Mouse (Mus musculus) left cerebral cortex, postnatal 4 days (tissue): ENCODE data around the gene Mobp. TPM values are rescaled to one million over a fixed set of nuclear protein-coding genes. Genes with fewer than 3 reads are reported as not detected.
A peak's percentile ranks its signal among the peaks of the same experiment; 100 is the strongest.

Experiments
- DNase-seq: peaks from one replicate; pipeline ENCODE4 v3.0.0-alpha.2; 2022
- intact Hi-C: fragments of 180-260 bp; cut with DNase I; formaldehyde crosslinking; loops from one replicate; pipeline ENCODE4 v1.15.1; 2025
- total RNA-seq, 2 experiments: library from RNA; stranded (reverse); gene quantifications; 2 replicates each; pipeline ENCODE4 v1.2.3; 2021

Gene Mobp
- total RNA-seq, 2 experiments from 2014 or later, result 0.16 to 0.20 TPM

GRCm38 (mm10) chr9:120133755-120134475 lies 15.6 kb upstream of the Mobp start:
- DNase-seq, result no peak
- intact Hi-C loops, result no loop called here

DNA sequence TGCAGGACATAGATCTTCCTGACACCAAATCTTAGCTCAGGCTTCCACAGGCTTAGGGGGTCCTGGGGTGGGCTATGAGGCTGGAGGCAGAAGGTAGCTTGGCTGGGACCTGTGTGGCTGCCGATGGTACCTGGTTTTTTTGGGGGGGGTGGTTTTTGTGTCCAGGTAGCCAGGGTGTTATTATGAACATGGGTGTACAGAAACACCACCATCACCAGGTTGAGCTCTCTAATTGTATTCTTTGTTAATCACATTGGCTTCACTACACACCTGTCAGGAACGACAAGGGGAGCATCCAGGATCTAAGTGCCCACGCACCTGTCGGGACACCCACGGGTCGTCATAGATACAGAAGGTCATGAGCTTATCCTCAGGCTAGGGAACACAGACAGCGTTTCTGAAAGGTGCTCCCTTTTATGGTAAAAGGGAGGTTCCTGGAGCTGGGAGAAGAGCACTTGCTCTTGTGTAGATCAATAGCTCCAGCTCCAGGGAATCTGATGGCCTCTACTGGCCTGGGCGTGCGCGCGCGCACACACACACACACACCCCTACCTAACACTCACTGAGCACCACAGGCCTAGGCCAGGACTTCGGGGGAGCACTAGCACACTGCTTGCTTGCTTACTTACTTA lies 14.9 kb upstream of the Mobp start:
- no peak for DNase-seq
- intact Hi-C loops, result no loop called here

GRCm38 (mm10) chr9:120135454-120135853 lies 14.1 kb upstream of the Mobp start:
- intact Hi-C loops, result no loop called here

DNA sequence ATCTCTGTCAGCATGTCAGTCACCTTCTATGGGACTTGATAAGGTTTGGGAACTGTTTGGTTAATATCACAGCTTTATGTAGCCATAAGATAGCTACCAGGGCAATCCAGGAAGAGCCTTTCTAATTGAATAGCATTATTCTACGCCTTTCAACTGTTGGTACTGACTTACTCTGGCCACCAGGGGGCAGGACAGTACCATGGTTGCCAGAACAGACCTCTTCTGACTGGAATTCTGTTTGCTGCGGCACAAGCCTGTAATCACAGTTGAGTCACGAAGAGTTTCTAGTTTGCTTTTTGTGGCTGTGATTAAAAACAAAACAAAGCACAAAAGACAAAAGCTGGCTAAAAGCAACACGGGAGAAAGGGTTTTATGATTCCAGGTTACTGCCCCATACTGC lies 8.9 kb upstream of the Mobp start:
- intact Hi-C loops, result loop anchor here (5.0 kb wide), 3 partner anchors 237 to 357 kb away; no protein-coding TSS in a partner anchor
- DNase-seq, result peak; percentile 83

More at GRCm38 (mm10) chr9:120135454-120135853, 14.1 kb upstream of the Mobp start:
- DNase-seq, result no peak

DNA sequence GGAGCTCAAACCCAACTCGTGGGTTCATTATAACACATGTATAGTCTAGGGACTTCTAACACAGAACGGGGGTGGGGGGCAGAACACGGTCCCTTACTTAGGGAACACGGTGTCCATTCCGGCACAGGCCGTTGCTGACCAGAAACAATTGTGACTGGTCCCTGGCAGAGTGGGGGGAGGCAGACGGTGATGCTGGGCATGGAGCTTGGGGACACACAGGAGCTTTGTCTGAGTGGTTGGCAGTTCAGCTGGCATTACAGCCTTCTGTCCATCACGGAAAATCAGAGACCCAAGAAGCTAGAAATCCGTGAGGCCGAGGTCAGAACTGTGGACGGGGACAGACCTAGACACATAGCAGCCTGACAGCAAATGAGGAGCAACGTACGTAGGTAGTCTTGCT lies 5.0 kb upstream of the Mobp start:
- no peak for DNase-seq

GRCm38 (mm10) chr9:120151152-120151551 lies 1.6 kb downstream of the Mobp start:
- DNase-seq, result no peak
- intact Hi-C loops, result no loop called here

More for the DNA sequence above, 5.0 kb upstream of the Mobp start:
- intact Hi-C loops, result loop anchor here (5.0 kb wide), 3 partner anchors 233 to 353 kb away; no protein-coding TSS in a partner anchor

DNA sequence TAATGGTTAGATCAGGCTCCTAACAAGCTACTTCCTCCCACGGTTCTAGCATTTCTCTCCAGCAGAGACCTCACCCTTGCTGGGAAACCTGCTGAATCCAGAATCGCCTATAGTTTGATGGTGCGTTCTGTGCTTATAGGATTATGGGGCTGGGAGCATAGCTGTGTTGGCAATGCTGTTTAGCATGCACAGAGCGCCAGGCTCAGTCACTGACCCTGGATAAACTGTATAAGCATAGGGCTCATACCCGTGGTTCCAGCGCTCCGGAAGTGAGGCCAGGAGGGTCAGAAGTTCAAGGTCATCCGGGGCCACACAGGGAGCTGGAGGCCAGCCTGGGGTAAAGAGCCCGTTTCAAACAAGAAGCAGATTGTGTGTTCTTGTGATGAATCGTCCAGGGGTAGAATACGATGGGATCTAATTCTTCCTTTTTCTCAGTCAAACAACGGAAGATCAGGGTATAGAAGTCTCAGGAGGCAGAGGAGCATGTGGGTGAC lies 2.4 kb downstream of the Mobp start:
- intact Hi-C loops, result no loop called here
- no peak for DNase-seq

DNA sequence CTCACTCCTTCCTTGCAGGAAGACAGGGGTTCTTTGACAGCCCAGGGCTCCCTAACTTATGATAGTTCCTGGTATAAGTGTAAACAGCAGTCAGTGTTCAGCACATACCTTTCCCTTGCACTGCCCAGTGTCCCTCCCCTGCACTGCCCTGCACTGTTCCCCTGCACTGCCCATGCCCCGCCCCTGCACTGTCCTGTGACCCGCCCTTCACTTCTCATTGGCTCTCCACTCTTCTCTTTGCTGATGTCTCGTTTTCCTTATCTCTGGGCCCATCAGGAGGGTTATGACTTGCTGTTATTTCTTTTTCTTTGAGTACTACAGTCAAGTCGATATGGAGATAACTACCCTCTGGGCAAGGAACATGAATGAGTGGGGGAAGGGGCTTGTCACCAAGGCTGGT lies 8.5 kb downstream of the Mobp start:
- DNase-seq, result no peak
- intact Hi-C loops, result no loop called here

DNA sequence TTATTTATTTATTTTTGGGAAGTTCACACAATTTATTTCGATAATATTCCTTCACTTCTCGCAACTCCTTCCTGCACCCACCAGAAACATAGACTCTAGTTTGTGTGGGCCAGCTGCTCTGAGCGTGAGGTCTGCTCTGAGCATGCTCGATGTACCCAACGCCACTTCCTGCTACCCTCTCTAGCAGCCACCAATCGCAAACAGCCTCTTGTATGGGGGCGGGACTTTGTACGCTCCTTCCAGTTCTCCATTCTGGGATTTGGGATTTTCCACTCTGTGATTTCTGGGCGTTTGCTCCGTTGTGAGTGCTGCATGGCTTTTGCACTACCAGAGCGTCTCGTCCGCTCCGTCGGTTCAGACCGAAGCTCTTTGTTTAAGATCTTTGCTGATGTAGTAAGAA lies 14.4 kb downstream of the Mobp start:
- no peak for DNase-seq
- intact Hi-C loops, result no loop called here

DNA sequence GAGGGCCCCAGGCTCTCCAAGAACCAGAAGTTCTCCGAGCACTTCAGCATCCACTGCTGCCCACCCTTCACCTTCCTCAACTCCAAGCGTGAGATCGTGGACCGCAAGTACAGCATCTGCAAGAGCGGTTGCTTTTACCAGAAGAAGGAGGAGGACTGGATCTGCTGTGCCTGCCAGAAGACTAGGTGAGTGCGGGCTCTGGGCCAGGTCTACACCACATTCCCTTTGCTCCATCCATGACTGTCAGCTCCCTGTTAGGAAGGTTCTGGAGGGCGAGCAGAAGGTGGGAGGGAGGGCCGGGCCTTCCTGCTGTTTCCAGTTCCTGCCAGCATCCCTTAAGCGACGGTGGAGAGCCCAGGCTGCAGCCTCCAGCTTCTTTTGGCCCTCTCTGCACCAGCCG lies 18.3 kb downstream of the Mobp start:
- DNase-seq, result peak; percentile 22
- intact Hi-C loops, result no loop called here

DNA sequence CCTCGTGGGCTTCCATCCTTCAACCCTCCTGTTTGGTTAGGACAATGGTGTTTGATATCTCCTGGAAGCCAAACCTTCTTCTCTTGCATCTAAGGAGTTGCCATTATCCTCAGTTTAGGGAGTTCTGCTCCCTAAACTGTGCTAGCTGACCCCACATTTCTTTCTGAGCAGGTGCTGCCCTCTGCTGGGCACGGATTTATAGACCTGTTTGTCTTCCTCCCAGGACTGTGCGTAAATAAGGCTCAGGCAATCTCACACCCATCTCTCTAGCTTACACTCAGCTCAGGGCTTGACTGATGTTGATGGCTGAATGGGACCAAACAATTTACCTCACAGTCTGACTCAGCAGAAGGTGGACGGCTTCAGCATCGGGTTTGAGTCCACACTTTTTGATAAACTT lies 21.8 kb downstream of the Mobp start:
- DNase-seq, result peak; percentile 67
- intact Hi-C loops, result no loop called here

DNA sequence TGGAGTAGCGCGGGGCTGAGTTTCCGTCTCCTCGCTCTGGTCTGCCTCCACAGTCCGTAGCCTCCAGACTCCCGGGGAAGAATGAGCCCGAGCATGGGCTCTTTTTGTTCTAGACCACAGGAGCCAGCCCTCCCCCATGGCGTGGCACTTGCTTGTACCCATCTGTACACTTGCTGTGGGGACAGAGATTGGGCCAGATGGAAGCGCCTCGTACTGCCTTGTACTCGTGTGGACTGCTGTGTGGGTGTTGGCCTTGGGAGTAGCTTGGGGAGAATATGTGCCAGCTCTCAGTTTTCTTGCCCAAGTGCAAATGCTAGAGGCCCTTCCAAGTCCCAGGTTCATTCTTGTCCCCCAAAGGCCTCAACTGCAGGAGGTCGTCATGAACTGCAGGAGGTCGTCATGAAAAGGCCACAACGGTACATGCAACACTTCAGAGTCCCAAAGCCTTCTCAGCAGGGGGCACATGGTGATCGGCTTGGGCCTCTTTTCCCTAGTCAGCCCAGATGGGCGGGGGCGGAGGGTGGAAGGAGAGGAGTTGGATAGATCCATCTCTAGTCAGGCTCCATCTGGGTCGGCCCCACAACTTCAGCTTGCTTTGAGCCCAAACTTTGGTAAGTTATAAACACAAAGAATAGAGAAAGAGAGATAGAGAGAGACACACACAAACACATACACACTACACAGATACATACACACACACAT lies 25.1 kb downstream of the Mobp start:
- DNase-seq, result peak; percentile 13
- intact Hi-C loops, result no loop called here

- intact Hi-C loops, result no loop called here
- no peak for DNase-seq
These were observed 29.3 kb downstream of the Mobp start for GRCm38 (mm10) chr9:120178813-120179212.

GRCm38 (mm10) chr9:120184499-120184898 lies 35.0 kb downstream of the Mobp start:
- intact Hi-C loops, result loop anchor here (10.0 kb wide), 1 partner anchor 240 kb away; no protein-coding TSS in a partner anchor
- DNase-seq, result peak; percentile 60

GRCm38 (mm10) chr9:120186856-120187255 lies 37.3 kb downstream of the Mobp start:
- no peak for DNase-seq
- intact Hi-C loops, result loop anchor here (10.0 kb wide), 1 partner anchor 238 kb away; no protein-coding TSS in a partner anchor

DNA sequence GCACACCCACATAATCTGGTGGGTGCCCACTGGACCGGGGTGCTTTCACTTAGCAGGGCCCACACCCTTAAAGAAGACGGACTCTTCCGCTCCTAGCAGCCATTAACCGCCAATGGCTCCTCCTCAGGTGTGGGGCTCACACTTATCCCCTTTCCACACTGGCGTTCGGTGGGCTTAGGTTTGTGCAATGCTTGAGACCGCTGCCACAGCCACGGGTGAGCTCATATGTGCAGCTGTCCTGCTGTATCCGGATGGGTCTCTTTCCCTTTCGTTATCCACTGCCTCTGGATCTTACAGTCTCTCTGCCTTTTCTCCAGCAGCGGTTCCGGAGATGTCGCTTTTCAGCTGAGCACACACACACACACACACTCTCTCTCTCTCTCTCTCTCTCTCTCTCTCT lies 41.4 kb downstream of the Mobp start:
- DNase-seq, result no peak
- intact Hi-C loops, result loop anchor here (5.0 kb wide), 1 partner anchor 186 kb away; no protein-coding TSS in a partner anchor

DNA sequence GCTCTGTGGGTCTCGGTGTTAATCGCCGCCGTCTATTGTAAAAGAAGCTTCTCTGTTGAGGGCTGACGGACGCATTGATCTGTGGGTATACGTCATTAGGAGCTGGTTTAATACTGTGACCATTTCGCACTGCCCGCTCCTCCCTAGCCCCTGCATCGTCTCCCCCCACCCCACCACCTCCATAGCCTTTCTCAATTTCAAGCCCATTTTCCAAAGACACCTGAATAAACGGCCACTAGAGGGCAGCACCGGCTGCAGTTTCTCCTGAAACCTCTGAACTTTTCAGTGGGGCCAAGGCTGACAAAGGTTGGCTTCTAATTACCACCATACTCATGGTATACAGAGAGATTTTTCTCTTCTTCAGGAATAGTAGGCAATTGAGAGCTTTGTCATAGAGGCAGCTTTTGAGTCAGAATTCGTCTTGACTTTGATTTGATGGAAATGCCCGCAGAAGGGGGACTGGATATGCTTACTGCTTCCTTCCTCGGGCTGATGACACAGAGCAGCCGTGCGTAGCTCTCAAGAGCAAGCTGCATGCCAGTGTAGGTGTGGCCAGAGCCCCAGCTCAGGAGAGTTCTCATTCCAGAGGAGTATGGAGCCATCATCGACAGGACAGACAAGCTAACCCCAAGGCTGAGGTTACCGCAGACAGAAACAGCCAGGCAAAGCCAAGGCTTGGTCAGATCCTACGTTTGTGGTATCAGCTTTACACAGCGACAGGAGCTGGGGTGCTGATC lies 42.0 kb downstream of the Mobp start:
- intact Hi-C loops, result loop anchor here (5.0 kb wide), 1 partner anchor 186 kb away; no protein-coding TSS in a partner anchor

DNA sequence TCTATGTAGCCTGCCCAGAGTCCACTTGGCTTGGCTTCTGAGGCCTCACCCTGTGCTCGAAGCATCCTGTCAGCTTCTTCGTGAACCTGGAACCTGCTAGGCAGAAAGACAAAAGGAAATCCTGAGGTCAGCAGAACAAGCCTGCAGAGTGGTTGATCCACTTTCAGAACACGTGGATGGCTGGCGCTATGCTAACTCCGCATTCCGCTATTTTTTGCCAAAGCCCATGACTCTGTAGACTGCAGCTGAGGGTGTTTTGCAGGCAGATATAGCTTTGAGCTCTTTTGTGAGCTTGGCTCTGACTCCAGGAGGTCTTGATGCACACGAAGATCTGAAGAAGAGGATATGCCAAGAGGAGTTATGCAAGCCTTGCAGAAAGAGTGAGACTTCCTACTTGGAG lies 43.2 kb downstream of the Mobp start:
- intact Hi-C loops, result loop anchor here (5.0 kb wide), 1 partner anchor 185 kb away; no protein-coding TSS in a partner anchor
- DNase-seq, result no peak

More for the DNA sequence above, 42.0 kb downstream of the Mobp start:
- DNase-seq, result peak; percentile 93

DNA sequence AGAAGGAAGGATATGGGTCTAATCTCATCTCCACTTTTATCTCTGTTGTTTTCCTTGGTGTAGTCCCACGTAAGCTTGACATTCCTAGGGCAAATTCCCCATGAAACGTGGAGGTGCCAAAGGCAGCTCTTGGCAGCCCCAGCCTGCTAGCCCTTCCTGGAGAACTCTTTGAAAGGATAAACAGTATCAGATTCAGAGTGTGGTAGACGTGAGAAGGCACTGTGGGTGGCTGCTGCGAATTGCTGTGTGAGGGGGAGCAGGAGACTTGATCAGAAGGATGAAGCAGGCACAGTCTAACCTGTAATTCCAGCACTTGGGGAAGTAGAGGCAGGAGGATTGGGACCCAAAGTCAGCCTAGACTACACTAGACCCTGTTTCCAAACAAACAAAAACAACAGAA lies 51.4 kb downstream of the Mobp start:
- no peak for DNase-seq
- intact Hi-C loops, result no loop called here

DNA sequence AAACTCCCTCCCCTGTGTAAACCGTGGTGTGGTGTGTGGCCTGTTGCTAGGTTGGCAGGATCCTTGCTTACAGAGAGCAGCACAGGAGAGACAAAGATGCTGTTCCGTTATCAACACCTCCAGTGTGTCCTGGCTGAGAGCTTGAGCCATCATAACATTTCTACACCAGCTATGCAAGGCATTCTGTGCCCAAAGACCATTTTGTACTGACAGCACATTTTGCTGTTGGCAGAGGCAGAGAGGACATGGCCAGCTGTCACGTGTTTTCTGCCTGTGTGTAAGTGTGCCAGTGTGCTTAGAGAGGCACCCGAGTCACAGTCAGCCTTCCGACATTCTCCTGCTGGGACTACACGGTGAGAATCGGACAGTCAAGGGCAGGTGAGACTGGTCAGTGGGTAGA lies 52.2 kb downstream of the Mobp start:
- no peak for DNase-seq
- intact Hi-C loops, result no loop called here
